Mouse (Mus musculus) heart, adult 2 months (tissue): Measurements from ENCODE around the gene Tpcn1.

Experiments used
- CTCF ChIP-seq: fragments of 200-600 bp; IDR thresholded peaks from 2 replicates; pipeline ENCODE4 v1.8.1; 2022; ENCODE audit warnings: antibody characterized with exemption, mild to moderate bottlenecking, moderate library complexity
- EP300 ChIP-seq: fragments of 200-500 bp; IDR thresholded peaks from 2 replicates; pipeline ENCODE4 v1.6.1; 2011; ENCODE audit warnings: low read depth, low read length, control low read depth; ENCODE audit not compliant: insufficient read depth
- POLR2A ChIP-seq: fragments of 200-500 bp; IDR thresholded peaks from 2 replicates; pipeline ENCODE4 v1.6.1; 2011; ENCODE audit warnings: mild to moderate bottlenecking, low read depth, low read length, control low read depth; ENCODE audit not compliant: insufficient read depth

GRCm38 (mm10) chr5:120586741-120587615, 1.5 kb downstream of the Tpcn1 start:
- TF ChIP-seq CTCF (no peak), EP300 (no peak), POLR2A (no peak)
